Mouse (Mus musculus) erythroblast, embryonic 14.5 days (primary cell): ENCODE measurements around the gene Apon.
"Not testable (repeated sequence)": the region's sequence is repeated elsewhere in the genome, so short reads cannot be mapped to it uniquely, and the experiment has no call there.

Experiments used
- GATA1 ChIP-seq: IDR thresholded peaks from 2 replicates; pipeline ENCODE4 v1.6.1; 2012; ENCODE audit warnings: low read length, inconsistent platforms, mixed read lengths
- TAL1 ChIP-seq: IDR thresholded peaks from 3 replicates; pipeline ENCODE4 v1.6.1; 2012; ENCODE audit warnings: low read length, inconsistent platforms, mixed read lengths

GRCm38 (mm10) chr10:128272819-128273439 is 19.0 kb downstream of the Apon start:
- not testable (repeated sequence) for TF ChIP-seq GATA1, TAL1
